Mouse (Mus musculus) liver, adult 2 months (tissue): Measurements from ENCODE around the gene Krt8. TPM values are rescaled to one million over a fixed set of nuclear protein-coding genes. Genes with fewer than 3 reads are reported as not detected.

ENCODE experiments used
- DNase-seq: peaks from one replicate; pipeline ENCODE4 v3.0.0-alpha.2; 2011; ENCODE audit warnings: low read depth, low spot score; ENCODE audit errors: extremely low read depth
- H3K27ac ChIP-seq: fragments of 200-500 bp; replicated peaks from 2 replicates; pipeline ENCODE4 v1.5.1; 2012; ENCODE audit warnings: low read depth, mild to moderate bottlenecking, control low read depth, inconsistent platforms, low read length; ENCODE audit not compliant: insufficient read depth
- H3K27me3 ChIP-seq: fragments of 200-500 bp; 2 replicates; pipeline ENCODE4 v1.6.1; 2012; ENCODE audit warnings: mild to moderate bottlenecking, moderate library complexity, low read length, inconsistent platforms; ENCODE audit not compliant: control insufficient read depth, insufficient read depth
- H3K36me3 ChIP-seq: fragments of 200-500 bp; 2 replicates; pipeline ENCODE4 v1.6.1; 2012; ENCODE audit warnings: low read length, inconsistent platforms; ENCODE audit not compliant: control insufficient read depth, insufficient read depth
- H3K4me1 ChIP-seq: fragments of 200-500 bp; 2 replicates; pipeline ENCODE4 v1.6.1; 2011; ENCODE audit warnings: low read length; ENCODE audit not compliant: control insufficient read depth, insufficient read depth
- H3K4me3 ChIP-seq: fragments of 200-500 bp; 2 replicates; pipeline ENCODE4 v1.5.1; 2011; ENCODE audit warnings: low read depth, mild to moderate bottlenecking, control low read depth, low read length, moderate library complexity; ENCODE audit not compliant: insufficient read depth
- H3K79me2 ChIP-seq: fragments of 200-500 bp; 2 replicates; pipeline ENCODE4 v1.6.1; 2012; ENCODE audit warnings: inconsistent platforms, mild to moderate bottlenecking, low read length, moderate library complexity; ENCODE audit not compliant: control insufficient read depth, insufficient read depth
- H3K9ac ChIP-seq: fragments of 200-500 bp; 2 replicates; pipeline ENCODE4 v1.6.1; 2012; ENCODE audit warnings: low read depth, mild to moderate bottlenecking, control low read depth, inconsistent platforms, low read length
- CTCF ChIP-seq: fragments of 200-500 bp; IDR thresholded peaks from 2 replicates; pipeline ENCODE4 v1.5.1; 2011; ENCODE audit warnings: low read depth, low read length, control low read depth
- POLR2A ChIP-seq: fragments of 200-500 bp; IDR thresholded peaks from 2 replicates; pipeline ENCODE4 v1.6.1; 2011; ENCODE audit warnings: low read length, control low read depth; ENCODE audit not compliant: insufficient read depth; ENCODE audit errors: extremely low read depth
- WGBS: fragments of 180-500 bp; shearing (Covaris S2); methylation state at CpG from one replicate; pipeline ENCODE4 v1.1.7; 2018; 5-methylcytosine and 5-hydroxymethylcytosine counted together
- polyA plus RNA-seq: library from polyadenylated mRNA; depleted of rRNA; stranded (reverse); fragments of >200 nt; gene quantifications from 2 replicates; pipeline ENCODE4 v1.2.3, GENCODE M21; 2012
- total RNA-seq: library from RNA; depleted of rRNA; stranded (reverse); fragments of >200 nt; gene quantifications from 2 replicates; pipeline ENCODE4 v1.2.3, GENCODE M21; 2014

Gene Krt8
- total and polyA plus RNA-seq, 2 experiments = 155 to 251 TPM

- H3K27me3 ChIP-seq = no peaks in the 10 kb centered on the region
- H3K36me3 ChIP-seq = peaks cover 10% of the 10 kb centered on the region
- TF ChIP-seq POLR2A (no peak), CTCF (no peak)
- 12% methylated on average over 22 of the region's 22 CpGs for WGBS
- peak; percentile 82 for DNase-seq
- H3K4me3 ChIP-seq = no peak overlapping the region
- no peaks in the 10 kb centered on the region for H3K79me2 ChIP-seq
- H3K9ac ChIP-seq = peak overlapping the region; percentile 5; the same call in 1 of the 2 replicates
- H3K4me1 ChIP-seq = peaks cover 19% of the 10 kb centered on the region
- peak overlapping the region; percentile 70 for H3K27ac ChIP-seq
Observed at GRCm38 (mm10) chr15:102025136-102025872, 21.0 kb upstream of the Krt8 start.

GRCm38 (mm10) chr15:102023888-102024287 is 19.6 kb upstream of the Krt8 start:
- Histone ChIP-seq H3K27me3 (no peaks in the 10 kb centered on the region), H3K36me3 (no peaks in the 10 kb centered on the region), H3K79me2 (no peaks in the 10 kb centered on the region), H3K4me3 (no peak overlapping the region), H3K9ac (no peak overlapping the region), H3K27ac (no peak overlapping the region), H3K4me1 (peaks cover 14% of the 10 kb centered on the region)
- no peak for DNase-seq
- TF ChIP-seq POLR2A = no peak
- no peak for TF ChIP-seq CTCF
- 26% methylated on average over 8 of the region's 8 CpGs for WGBS

GRCm38 (mm10) chr15:102022481-102022880 is 18.2 kb upstream of the Krt8 start:
- Histone ChIP-seq H3K9ac (no peak overlapping the region), H3K4me3 (no peak overlapping the region), H3K36me3 (no peaks in the 10 kb centered on the region), H3K79me2 (no peaks in the 10 kb centered on the region), H3K4me1 (peaks cover 18% of the 10 kb centered on the region), H3K27ac (no peak overlapping the region), H3K27me3 (no peaks in the 10 kb centered on the region)
- no peak for DNase-seq
- WGBS = 50% methylated on average over 8 of the region's 8 CpGs
- TF ChIP-seq CTCF (no peak), POLR2A (no peak)

GRCm38 (mm10) chr15:102017918-102018463 is 13.7 kb upstream of the Krt8 start:
- Histone ChIP-seq H3K36me3 (no peaks in the 10 kb centered on the region), H3K79me2 (no peaks in the 10 kb centered on the region), H3K27me3 (no peaks in the 10 kb centered on the region), H3K4me1 (peaks cover 23% of the 10 kb centered on the region), H3K4me3 (no peak overlapping the region), H3K9ac (peak overlapping the region; percentile 7), H3K27ac (peak overlapping the region; percentile 91)
- TF ChIP-seq POLR2A (no peak), CTCF (peak; percentile 85)
- DNase-seq = peak; percentile 95
- 3% methylated on average over 7 of the region's 7 CpGs for WGBS

- TF ChIP-seq CTCF (no peak), POLR2A (no peak)
- no peaks in the 10 kb centered on the region for H3K36me3 ChIP-seq
- peaks cover 23% of the 10 kb centered on the region for H3K4me1 ChIP-seq
- H3K4me3 ChIP-seq = no peak overlapping the region
- H3K79me2 ChIP-seq = no peaks in the 10 kb centered on the region
- WGBS = 9% methylated on average over 7 of the region's 7 CpGs
- H3K27ac ChIP-seq = peak overlapping the region; percentile 91
- H3K27me3 ChIP-seq = no peaks in the 10 kb centered on the region
- peak overlapping the region; percentile 64; the same call in 1 of the 2 replicates for H3K9ac ChIP-seq
- peak; percentile 95 for DNase-seq
Observed at GRCm38 (mm10) chr15:102016787-102017186, 12.5 kb upstream of the Krt8 start.

GRCm38 (mm10) chr15:102016096-102016495 is 11.8 kb upstream of the Krt8 start:
- Histone ChIP-seq H3K9ac (peak overlapping the region; percentile 64), H3K36me3 (no peaks in the 10 kb centered on the region), H3K27me3 (no peaks in the 10 kb centered on the region), H3K4me3 (no peak overlapping the region), H3K27ac (peak overlapping the region; percentile 91), H3K4me1 (peaks cover 23% of the 10 kb centered on the region), H3K79me2 (no peaks in the 10 kb centered on the region)
- no peak for DNase-seq
- TF ChIP-seq POLR2A = no peak
- no peak for TF ChIP-seq CTCF
- WGBS = 14% methylated on average over 3 of the region's 3 CpGs
